Mouse (Mus musculus) forebrain, embryonic 13.5 days (tissue): ENCODE results near the gene Dpf3. TPM values are rescaled to one million over a fixed set of nuclear protein-coding genes. Genes with fewer than 3 reads are reported as not detected.

Experiments used
- ATAC-seq: fragments of 200-750 bp; cut with Nextera tagmentation; 2 replicates; pipeline ENCODE4 v1.8.0; 2017
- H3K27ac ChIP-seq: fragments of 300-500 bp; sonication (generic); 2 replicates; pipeline ENCODE4 v1.5.1; 2015; ENCODE audit warnings: inconsistent platforms, mild to moderate bottlenecking, moderate library complexity
- H3K27me3 ChIP-seq: fragments of 300-500 bp; sonication (generic); 2 replicates; pipeline ENCODE4 v1.6.1; 2015; ENCODE audit warnings: mild to moderate bottlenecking, inconsistent platforms
- H3K36me3 ChIP-seq: fragments of 300-500 bp; sonication (generic); 2 replicates; pipeline ENCODE4 v1.6.1; 2015; ENCODE audit warnings: mild to moderate bottlenecking, inconsistent platforms; ENCODE audit not compliant: poor library complexity, severe bottlenecking
- H3K4me1 ChIP-seq: fragments of 300-500 bp; sonication (generic); 2 replicates; pipeline ENCODE4 v1.6.1; 2015; ENCODE audit warnings: inconsistent platforms
- H3K4me2 ChIP-seq: fragments of 300-500 bp; sonication (generic); 2 replicates; pipeline ENCODE4 v1.6.1; 2015; ENCODE audit warnings: inconsistent platforms, mild to moderate bottlenecking, moderate library complexity
- H3K4me3 ChIP-seq: fragments of 300-500 bp; sonication (generic); 2 replicates; pipeline ENCODE4 v1.5.1; 2015; ENCODE audit warnings: mild to moderate bottlenecking, inconsistent platforms
- H3K9ac ChIP-seq: fragments of 300-500 bp; sonication (generic); 2 replicates; pipeline ENCODE4 v1.6.1; 2015; ENCODE audit warnings: mild to moderate bottlenecking, inconsistent platforms
- H3K9me3 ChIP-seq: fragments of 300-500 bp; sonication (generic); replicated peaks from 2 replicates; pipeline ENCODE4 v1.6.1; 2016; ENCODE audit warnings: inconsistent platforms
- WGBS: fragments of 180-500 bp; shearing (Covaris S2); methylation state at CpG from one replicate; pipeline ENCODE4 v1.1.7; 2015; 5-methylcytosine and 5-hydroxymethylcytosine counted together
- polyA plus RNA-seq: library from polyadenylated mRNA; unstranded; fragments of >200 nt; fragmentation: Nextera tagmentation; extraction: Ambion mirVana; gene quantifications from 2 replicates; pipeline ENCODE4 v1.2.1, GENCODE M21; 2015

Gene Dpf3
- polyA plus RNA-seq, 1 experiment from 2014 or later, result 9.0 TPM

DNA sequence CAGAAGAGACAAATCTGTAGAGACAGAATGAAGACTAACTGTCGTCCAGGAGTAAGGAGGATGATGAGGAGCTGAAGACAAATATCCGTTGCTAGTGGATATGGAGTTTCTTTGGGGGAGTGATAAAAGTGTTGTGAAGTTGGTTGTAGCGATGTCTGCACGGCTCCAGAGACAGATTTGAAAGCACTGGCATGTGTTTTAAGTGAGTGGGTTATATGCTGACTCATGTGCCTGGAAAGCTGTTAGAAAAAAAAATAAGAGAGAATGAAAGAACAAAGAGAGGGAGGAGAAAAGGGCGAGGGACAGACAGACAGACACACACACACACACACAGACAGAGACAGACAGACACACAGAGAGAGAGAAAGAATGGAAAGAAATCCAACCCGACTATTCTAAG, 319.2 kb downstream of the Dpf3 start:
- H3K9me3 ChIP-seq, result no peaks in the 10 kb centered on the region
- no peak for ATAC-seq
- H3K4me2 ChIP-seq, result no peak overlapping the region
- H3K9ac ChIP-seq, result no peak overlapping the region
- H3K36me3 ChIP-seq, result no peaks in the 10 kb centered on the region
- no peak overlapping the region for H3K4me3 ChIP-seq
- H3K4me1 ChIP-seq, result peaks cover 16% of the 10 kb centered on the region
- H3K27ac ChIP-seq, result no peak overlapping the region
- WGBS, result 87% methylated on average over 6 of the region's 6 CpGs
- no peaks in the 10 kb centered on the region for H3K27me3 ChIP-seq

- no peak overlapping the region for H3K4me2 ChIP-seq
- ATAC-seq, result no peak
- H3K4me1 ChIP-seq, result peaks cover 13% of the 10 kb centered on the region
- H3K4me3 ChIP-seq, result no peak overlapping the region
- no peak overlapping the region for H3K27ac ChIP-seq
- H3K36me3 ChIP-seq, result no peaks in the 10 kb centered on the region
- H3K9me3 ChIP-seq, result no peaks in the 10 kb centered on the region
- no peak overlapping the region for H3K9ac ChIP-seq
- H3K27me3 ChIP-seq, result no peaks in the 10 kb centered on the region
- WGBS, result 96% methylated on average over 1 of the region's 1 CpGs
Observed at GRCm38 (mm10) chr12:83165058-83165457, 322.5 kb downstream of the Dpf3 start.

Other genes with a start within 250 kb of the Dpf3 start
- 34.7 and 37.2 TPM in 2 replicates for gene Dcaf4, start 32.8 kb upstream of the Dpf3 start, polyA plus RNA-seq
- gene Zfyve1, start 109.5 kb upstream of the Dpf3 start, polyA plus RNA-seq, result 30.1 and 30.8 TPM in 2 replicates
- 329 and 335 TPM in 2 replicates for gene Rbm25, start 143.5 kb upstream of the Dpf3 start, polyA plus RNA-seq
- gene Psen1, start 200.4 kb upstream of the Dpf3 start, polyA plus RNA-seq, result 56.5 and 60.5 TPM in 2 replicates